Mouse (Mus musculus): ENCODE data around the gene Rasl11b.

Gene Rasl11b

GRCm38 (mm10) chr5:74189484-74190160 lies 5.5 kb upstream of the Rasl11b start:
- no peak for DNase-seq

- no peak for DNase-seq
These were observed 5.0 kb upstream of the Rasl11b start for GRCm38 (mm10) chr5:74190161-74190491.

- DNase-seq: no peak
These were observed 4.2 kb upstream of the Rasl11b start for GRCm38 (mm10) chr5:74190911-74191310.

GRCm38 (mm10) chr5:74193008-74193407 lies 2.1 kb upstream of the Rasl11b start:
- no peak for DNase-seq

- no peak for DNase-seq
These were observed 1.5 kb upstream of the Rasl11b start for GRCm38 (mm10) chr5:74193626-74194025.

GRCm38 (mm10) chr5:74194027-74194840 lies 852 bp upstream of the Rasl11b start:
- DNase-seq: no peak

GRCm38 (mm10) chr5:74195614-74196306 lies 674 bp downstream of the Rasl11b start:
- no peak for DNase-seq

GRCm38 (mm10) chr5:74196307-74196618 lies 1.2 kb downstream of the Rasl11b start:
- DNase-seq: no peak

GRCm38 (mm10) chr5:74197541-74198330 lies 2.6 kb downstream of the Rasl11b start:
- DNase-seq: no peak

GRCm38 (mm10) chr5:74198446-74198845 lies 3.4 kb downstream of the Rasl11b start:
- no peak for DNase-seq

- DNase-seq: no peak
These were observed 4.7 kb downstream of the Rasl11b start for GRCm38 (mm10) chr5:74199793-74200192.

GRCm38 (mm10) chr5:74200481-74200880 lies 5.4 kb downstream of the Rasl11b start:
- DNase-seq: no peak

- DNase-seq: no peak
These were observed 6.7 kb downstream of the Rasl11b start for GRCm38 (mm10) chr5:74201570-74202357.

GRCm38 (mm10) chr5:74202515-74202914 lies 7.4 kb downstream of the Rasl11b start:
- DNase-seq: no peak

- DNase-seq: no peak
These were observed 9.4 kb downstream of the Rasl11b start for GRCm38 (mm10) chr5:74204465-74204864.

- DNase-seq: no peak
These were observed 10.4 kb downstream of the Rasl11b start for GRCm38 (mm10) chr5:74205509-74205908.

- no peak for DNase-seq
These were observed 11.0 kb downstream of the Rasl11b start for GRCm38 (mm10) chr5:74206038-74206437.

GRCm38 (mm10) chr5:74206649-74207048 lies 11.6 kb downstream of the Rasl11b start:
- no peak for DNase-seq

GRCm38 (mm10) chr5:74207209-74207608 lies 12.1 kb downstream of the Rasl11b start:
- DNase-seq: peak; percentile 74

- DNase-seq: no peak
These were observed 13.4 kb downstream of the Rasl11b start for GRCm38 (mm10) chr5:74208438-74208837.

- no peak for DNase-seq
These were observed 14.6 kb downstream of the Rasl11b start for GRCm38 (mm10) chr5:74209640-74210039.

GRCm38 (mm10) chr5:74211346-74211745 lies 16.3 kb downstream of the Rasl11b start:
- no peak for DNase-seq

Measured in right cerebral cortex, adult 18-20 months (tissue).